Comparison of ENCODE assay signal across 8 mouse cellular contexts in the genomic region with DNA sequence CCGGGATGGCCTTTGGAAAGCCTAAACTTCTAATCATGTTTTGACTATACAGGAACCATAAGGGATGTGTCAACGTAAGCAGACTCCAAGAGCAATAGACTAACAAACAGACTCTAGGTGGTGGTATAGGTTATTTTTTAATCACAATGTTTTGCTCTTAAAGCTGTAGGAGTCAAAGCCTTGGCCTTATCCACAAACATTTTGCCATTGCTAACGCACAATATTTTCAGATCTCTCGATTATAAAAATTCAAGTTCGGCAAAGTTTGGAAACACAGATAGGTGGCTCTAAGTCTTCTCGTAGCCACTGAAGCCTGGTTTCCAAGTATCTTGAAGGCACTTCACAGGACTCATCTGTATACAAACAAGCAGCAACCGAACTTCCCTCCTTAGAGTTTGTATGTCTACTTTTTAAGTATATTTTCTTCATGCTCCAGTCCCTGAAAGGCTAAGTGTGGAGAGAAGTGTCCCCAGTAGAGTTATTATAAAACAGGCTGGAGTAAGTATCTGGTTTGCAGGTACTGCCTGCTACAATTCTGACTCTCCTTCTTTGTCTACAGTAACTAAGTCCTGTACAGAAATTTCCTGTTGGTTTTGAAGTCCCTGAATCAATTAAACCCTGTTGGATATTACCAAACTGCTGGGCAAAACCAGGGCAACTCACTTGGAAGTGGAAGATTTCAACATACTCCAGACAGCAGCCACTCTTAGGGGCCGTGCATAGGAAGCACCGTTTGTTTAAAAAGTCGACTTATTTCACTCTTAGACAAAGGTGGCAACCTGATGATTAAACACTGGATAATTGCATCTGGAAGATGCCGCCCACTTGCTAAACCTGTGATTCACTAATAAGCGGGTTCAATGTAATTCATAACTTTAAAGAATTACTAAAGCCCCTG. TPM values are rescaled to one million over a fixed set of nuclear protein-coding genes. Genes with fewer than 3 reads are reported as not detected.
DNase-seq lines count a peak whose midpoint lies in the region; ATAC-seq and TF ChIP-seq lines count a peak whose summit lies in the region.

No protein-coding gene starts in this region.

- ATAC-seq in megakaryocyte, adult 5-6 weeks (ENCODE audit: poor library complexity, severe bottlenecking): no peak
- ATAC-seq in midbrain, postnatal 0 days (ENCODE audit: low FRiP score): no peak
- no peak for ATAC-seq in monocyte, adult 5-6 weeks (replicated peaks; ENCODE audit: insufficient number of reproducible peaks, low FRiP score, low TSS enrichment, poor library complexity, severe bottlenecking)

- peak; percentile 54 for TF ChIP-seq CTCF in midbrain, postnatal 0 days (IDR thresholded peaks at IDR 0.05)

- H3K27me3 ChIP-seq in megakaryocyte, embryonic 14.5 days (replicated peaks): no peaks in the 10 kb centered on the region
- H3K27me3 ChIP-seq in midbrain, postnatal 0 days (ENCODE audit: insufficient read depth, low read length): no peaks in the 10 kb centered on the region

- peaks cover 21% of the 10 kb centered on the region for H3K36me3 ChIP-seq in megakaryocyte, embryonic 14.5 days (replicated peaks; ENCODE audit: low read length)
- H3K36me3 ChIP-seq in midbrain, postnatal 0 days (ENCODE audit: insufficient read depth, low read length): no peaks in the 10 kb centered on the region

- peak overlapping the region; percentile 95 for H3K4me3 ChIP-seq in megakaryocyte, embryonic 14.5 days (replicated peaks)
- peak overlapping the region; percentile 89 for H3K4me3 ChIP-seq in midbrain, postnatal 0 days (ENCODE audit: low read depth, low read length)

- H3K9me3 ChIP-seq in megakaryocyte, embryonic 14.5 days: no peaks in the 10 kb centered on the region
- H3K9me3 ChIP-seq in midbrain, postnatal 0 days (ENCODE audit: low read length): no peaks in the 10 kb centered on the region

- H3K9ac ChIP-seq in midbrain, postnatal 0 days (replicated peaks; ENCODE audit: low read length, poor library complexity, severe bottlenecking): no peak overlapping the region

- 28% methylated on average over 12 of the region's 12 CpGs for WGBS in midbrain, postnatal 0 days

- no peak overlapping the region for H3K27ac ChIP-seq in midbrain, postnatal 0 days (ENCODE audit: low read depth, low read length)

- DNase-seq in embryo, embryonic 9.5 days (ENCODE audit: extremely low spot score): peak; percentile 20
- DNase-seq in induced T-regulatory cell, adult 2 months (ENCODE audit: low read depth): peak; percentile 72
- DNase-seq in midbrain, postnatal 0 days (ENCODE audit: low spot score): peak; percentile 60
- no peak for DNase-seq in spleen, postnatal 14 days (ENCODE audit: low spot score in 2 of 2)
- no peak for DNase-seq in gastrocnemius, postnatal 4 days (ENCODE audit: low spot score in 2 of 2)

- H3K4me2 ChIP-seq in midbrain, postnatal 0 days (ENCODE audit: low read depth, low read length, poor library complexity, severe bottlenecking): peak overlapping the region; percentile 53

- peaks cover 42% of the 10 kb centered on the region for H3K4me1 ChIP-seq in megakaryocyte, embryonic 14.5 days
- H3K4me1 ChIP-seq in midbrain, postnatal 0 days (ENCODE audit: insufficient read depth, low read length): no peaks in the 10 kb centered on the region

RNA-seq across cellular contexts. Expression of a gene that starts 2.7 kb away (rescaled TPM):
- polyA plus RNA-seq in megakaryocyte, embryonic 14.5 days (2012; ENCODE audit: insufficient read depth, low replicate concordance): 0.60 and 3.0 TPM in 2 replicates
- total RNA-seq in megakaryocyte, adult 5-6 weeks (2015): 21.6 and 22.9 TPM in 2 replicates
- 12.2 and 18.3 TPM in 2 replicates for total RNA-seq in megakaryocyte, adult 5-6 weeks (2017)
- 33.7 and 55.8 TPM in 2 replicates for total RNA-seq in midbrain, postnatal 0 days (2014; rRNA removed)
- 27.2 and 29.5 TPM in 2 replicates for polyA plus RNA-seq in midbrain, postnatal 0 days (2015; fragmentation: Nextera tagmentation; extraction: Ambion mirVana)
- 27.9 to 36.9 TPM (median 29.3 TPM) in 3 replicates for total RNA-seq in monocyte, adult 5-6 weeks (2017)
- 10 to 100 TPM; 47.0 to 51.5 TPM for total RNA-seq in gastrocnemius, postnatal 4 days (2021)

Comparison
In these comparisons a context has a peak if more than half of its experiments do, and no peak if none do; other contexts are left out.
1. DNase-seq: peak in embryo, embryonic 9.5 days (single experiment), induced T-regulatory cell, adult 2 months (single experiment) and midbrain, postnatal 0 days (single experiment); none in spleen, postnatal 14 days (0 of 2) and gastrocnemius, postnatal 4 days (0 of 2).